In the genomic region with DNA sequence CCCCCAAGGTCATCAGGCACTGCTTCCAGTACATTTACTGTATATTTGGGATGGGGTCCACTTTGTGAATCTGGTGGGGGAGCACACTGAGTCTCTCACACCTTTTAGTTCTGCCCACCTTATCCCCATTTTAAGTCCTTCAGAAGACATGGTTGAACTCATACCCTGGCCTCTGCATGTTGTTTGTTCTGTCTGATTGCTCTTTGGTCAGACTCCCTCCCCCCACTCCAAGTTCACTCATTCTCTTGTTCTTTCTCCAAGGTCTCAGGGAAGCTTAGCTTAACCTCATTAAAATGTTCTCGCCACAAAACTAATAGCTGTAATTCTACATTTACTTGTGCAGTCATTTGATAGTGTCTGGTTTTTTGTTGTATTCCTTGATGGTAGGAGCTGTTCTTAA, we compare ENCODE assay signal across 23 mouse cellular contexts. TPM values are rescaled to one million over a fixed set of nuclear protein-coding genes. Genes with fewer than 3 reads are reported as not detected.
DNase-seq lines count a peak whose midpoint lies in the region; ATAC-seq and TF ChIP-seq lines count a peak whose summit lies in the region.
"Had no signal": no experiment of that assay in that cellular context is flagged by ENCODE, and none has a peak within 500 bp of the region (broad histone marks: within the 10 kb centered on the region; RNA-seq: fewer than 3 reads in every experiment).

No protein-coding gene starts in this region.

- H3K27me3 ChIP-seq in intestine, embryonic 15.5 days (replicated peaks), result no peaks in the 10 kb centered on the region
- no peaks in the 10 kb centered on the region for H3K27me3 ChIP-seq in intestine, postnatal 0 days (replicated peaks; ENCODE audit: control insufficient read depth, insufficient read depth, low read length)
- no peaks in the 10 kb centered on the region for H3K27me3 ChIP-seq in liver, embryonic 16.5 days (ENCODE audit: control insufficient read depth, insufficient read depth, low read depth, low read length)
- H3K27me3 ChIP-seq in liver, embryonic 12.5 days (replicated peaks), result no peaks in the 10 kb centered on the region
- H3K27me3 ChIP-seq: embryonic facial prominence, embryonic 12.5 days; forebrain, embryonic 13.5 days; Patski had no signal

- 0 out of 2 replicates have a peak, but pooled peaks cover 1% of the 10 kb centered on the region for H3K4me1 ChIP-seq in intestine, embryonic 15.5 days (replicated peaks)
- no peaks in the 10 kb centered on the region for H3K4me1 ChIP-seq in intestine, postnatal 0 days (replicated peaks; ENCODE audit: control insufficient read depth, insufficient read depth, low read length)
- peaks cover 3% of the 10 kb centered on the region for H3K4me1 ChIP-seq in liver, embryonic 16.5 days (ENCODE audit: control insufficient read depth, low read depth, low read length)
- no peaks in the 10 kb centered on the region for H3K4me1 ChIP-seq in liver, embryonic 12.5 days
- H3K4me1 ChIP-seq: embryonic facial prominence, embryonic 10.5 days had no signal

- 69% methylated on average over 1 of the region's 1 CpGs for WGBS in intestine, embryonic 15.5 days
- WGBS in intestine, postnatal 0 days, result 58% methylated on average over 1 of the region's 1 CpGs
- 53% methylated on average over 1 of the region's 1 CpGs for WGBS in liver, embryonic 16.5 days (ENCODE audit: insufficient replicate concordance)
- WGBS in liver, embryonic 12.5 days (ENCODE audit: insufficient replicate concordance), result 57% methylated on average over 1 of the region's 1 CpGs

- H3K27ac ChIP-seq in intestine, embryonic 15.5 days, result no peak overlapping the region
- H3K27ac ChIP-seq in intestine, postnatal 0 days (ENCODE audit: low read depth, low read length), result no peak overlapping the region
- H3K27ac ChIP-seq in liver, embryonic 16.5 days (ENCODE audit: low read length), result no peak overlapping the region
- H3K27ac ChIP-seq in liver, embryonic 12.5 days, result no peak overlapping the region
- H3K27ac ChIP-seq: embryonic facial prominence, embryonic 10.5 days; embryonic facial prominence, embryonic 12.5 days; forebrain, embryonic 13.5 days had no signal

- 0 out of 2 replicates have a peak, but pooled peaks have one; percentile 34 for ATAC-seq in intestine, embryonic 15.5 days
- ATAC-seq in intestine, postnatal 0 days, result no peak
- 0 out of 2 replicates have a peak, but pooled peaks have one; percentile 27 for ATAC-seq in liver, embryonic 16.5 days (ENCODE audit: low read depth)
- no peak for ATAC-seq in liver, embryonic 12.5 days
- ATAC-seq: activated CD4-positive, CD25-positive, alpha-beta regulatory T cell, adult 4 months; CD4-positive, CD25-positive, alpha-beta regulatory T cell, adult 4 months; forebrain, embryonic 13.5 days; forebrain, embryonic 16.5 days; Patski had no signal

- no peaks in the 10 kb centered on the region for H3K9me3 ChIP-seq in intestine, embryonic 15.5 days
- no peaks in the 10 kb centered on the region for H3K9me3 ChIP-seq in intestine, postnatal 0 days (ENCODE audit: control insufficient read depth)
- no peaks in the 10 kb centered on the region for H3K9me3 ChIP-seq in liver, embryonic 16.5 days (replicated peaks; ENCODE audit: control insufficient read depth, low read length)
- H3K9me3 ChIP-seq in liver, embryonic 12.5 days (replicated peaks), result no peaks in the 10 kb centered on the region
- H3K9me3 ChIP-seq: embryonic facial prominence, embryonic 10.5 days; embryonic facial prominence, embryonic 12.5 days; forebrain, embryonic 13.5 days had no signal

- TF ChIP-seq CTCF in intestine, postnatal 0 days (IDR thresholded peaks at IDR 0.05; ENCODE audit: low read depth), result no peak

- H3K4me2 ChIP-seq in intestine, embryonic 15.5 days (replicated peaks), result no peak overlapping the region
- H3K4me2 ChIP-seq in intestine, postnatal 0 days (replicated peaks; ENCODE audit: low read depth), result no peak overlapping the region
- 0 out of 2 replicates have a peak overlapping the region, but pooled peaks have one; percentile 6 for H3K4me2 ChIP-seq in liver, embryonic 16.5 days (ENCODE audit: low read depth, low read length)
- no peak overlapping the region for H3K4me2 ChIP-seq in liver, embryonic 12.5 days
- H3K4me2 ChIP-seq: embryonic facial prominence, embryonic 12.5 days; forebrain, embryonic 13.5 days had no signal

- no peak overlapping the region for H3K4me3 ChIP-seq in intestine, embryonic 15.5 days (replicated peaks)
- no peak overlapping the region for H3K4me3 ChIP-seq in intestine, postnatal 0 days (ENCODE audit: low read depth, low read length)
- no peak overlapping the region for H3K4me3 ChIP-seq in liver, embryonic 16.5 days (ENCODE audit: low read depth, low read length)
- no peak overlapping the region for H3K4me3 ChIP-seq in liver, embryonic 12.5 days
- H3K4me3 ChIP-seq: embryonic facial prominence, embryonic 10.5 days; embryonic facial prominence, embryonic 12.5 days; forebrain, embryonic 13.5 days had no signal

- H3K36me3 ChIP-seq in intestine, embryonic 15.5 days, result no peaks in the 10 kb centered on the region
- H3K36me3 ChIP-seq in intestine, postnatal 0 days (ENCODE audit: control insufficient read depth, insufficient read depth), result no peaks in the 10 kb centered on the region
- no peaks in the 10 kb centered on the region for H3K36me3 ChIP-seq in liver, embryonic 16.5 days (ENCODE audit: control insufficient read depth, insufficient read depth)
- no peaks in the 10 kb centered on the region for H3K36me3 ChIP-seq in liver, embryonic 12.5 days
- H3K36me3 ChIP-seq: embryonic facial prominence, embryonic 10.5 days; embryonic facial prominence, embryonic 12.5 days; G1E had no signal

- DNase-seq in yolk sac, embryonic 10.5 days (ENCODE audit: low spot score), result peak; percentile 39
- DNase-seq: adrenal gland, adult 8-10 months; adrenal gland, postnatal 14 days; adrenal gland, postnatal 36 days; B cell, adult 2 months; cerebellum, adult 11-12 months; cerebellum, adult 2 months; cerebellum, adult 9-10 months; cerebellum, postnatal 10 days; cerebellum, postnatal 25 days had no signal

- no peak overlapping the region for H3K9ac ChIP-seq in intestine, embryonic 15.5 days
- H3K9ac ChIP-seq in intestine, postnatal 0 days (ENCODE audit: low read depth, low read length), result no peak overlapping the region
- no peak overlapping the region for H3K9ac ChIP-seq in liver, embryonic 16.5 days (ENCODE audit: low read depth, low read length)
- no peak overlapping the region for H3K9ac ChIP-seq in liver, embryonic 12.5 days
- H3K9ac ChIP-seq: embryonic facial prominence, embryonic 12.5 days; forebrain, embryonic 13.5 days had no signal

RNA-seq across cellular contexts. Expression of a gene that starts 8.5 kb away (rescaled TPM):
- 6.3 and 7.2 TPM in 2 replicates for polyA plus RNA-seq in intestine, embryonic 15.5 days (2015; fragmentation: Nextera tagmentation; extraction: Ambion mirVana)
- 6.8 TPM in 2 replicates for polyA plus RNA-seq in intestine, postnatal 0 days (2015; fragmentation: Nextera tagmentation; extraction: Ambion mirVana)
- polyA plus RNA-seq in liver, embryonic 16.5 days (2015; fragmentation: Nextera tagmentation; extraction: Ambion mirVana), result 3.5 and 3.6 TPM in 2 replicates
- 3.6 and 4.3 TPM in 2 replicates for polyA plus RNA-seq in liver, embryonic 12.5 days (2016; fragmentation: Nextera tagmentation; extraction: Ambion mirVana)
- polyA plus RNA-seq: activated CD4-positive, CD25-positive, alpha-beta regulatory T cell, adult 4 months; CD4-positive, CD25-positive, alpha-beta regulatory T cell, adult 4 months; embryonic facial prominence, embryonic 12.5 days; forebrain, embryonic 11.5 days; forebrain, embryonic 13.5 days; forebrain, embryonic 16.5 days; G1E had no signal

Comparison
In these comparisons a context has a peak if more than half of its experiments do, and no peak if none do; other contexts are left out.
1. ATAC-seq: peak in intestine, embryonic 15.5 days (single experiment) and liver, embryonic 16.5 days (single experiment); none in intestine, postnatal 0 days (single experiment) and liver, embryonic 12.5 days (single experiment).